Mouse (Mus musculus): ENCODE measurements around the gene Tmub2. TPM values are rescaled to one million over a fixed set of nuclear protein-coding genes. Genes with fewer than 3 reads are reported as not detected.

The Tmub2 gene
- polyA plus RNA-seq, 1 experiment from 2014 or later = 71.3 TPM

DNA sequence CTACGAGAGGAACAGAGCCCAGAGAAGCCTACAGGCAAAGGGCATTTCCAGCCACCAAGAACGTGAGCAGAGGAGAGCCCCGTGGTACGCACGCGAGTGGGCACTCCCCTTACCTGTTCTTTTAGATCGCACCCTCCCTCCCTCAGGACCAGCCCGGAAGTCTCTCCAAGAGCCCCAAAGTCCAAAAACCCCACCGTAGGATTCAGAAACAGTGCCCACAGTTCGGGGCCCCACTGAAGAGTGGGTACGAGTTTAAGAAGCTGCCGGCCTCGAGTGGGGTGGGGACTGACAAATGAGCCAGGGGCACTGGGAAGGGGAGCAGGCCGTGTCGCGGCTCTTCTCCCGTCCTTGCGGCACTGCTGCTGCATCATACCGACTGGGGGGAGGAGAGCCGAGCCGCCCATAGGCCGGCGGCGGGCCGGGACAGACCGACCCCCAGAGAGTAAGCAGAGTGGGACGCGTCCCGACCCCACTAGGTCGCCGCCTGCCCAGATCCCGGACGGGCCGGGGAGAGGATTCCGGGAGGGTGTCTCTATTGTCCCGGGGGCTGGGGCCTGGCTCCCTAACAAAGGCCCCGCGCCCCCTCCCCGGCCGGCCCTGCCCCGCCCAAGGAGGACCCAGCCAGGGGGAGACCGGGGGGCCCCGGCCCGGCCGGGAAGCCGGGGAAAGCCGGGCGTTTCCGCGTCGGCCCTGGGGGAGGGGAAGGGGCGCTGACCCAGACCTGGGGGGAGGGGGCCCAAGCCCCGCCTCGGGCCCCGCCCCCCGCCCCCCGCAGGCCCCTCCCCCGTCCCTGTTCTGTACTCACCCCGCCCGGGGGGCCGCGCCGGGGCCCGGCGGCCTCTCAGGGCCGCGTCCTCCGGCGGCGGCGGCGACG, 11.1 kb downstream of the Tmub2 start:
- peak overlapping the region; percentile 77 for H3K4me2 ChIP-seq (replicated peaks)
- 1% methylated on average over 61 of the region's 73 CpGs for WGBS
- peaks cover 24% of the 10 kb centered on the region for H3K4me1 ChIP-seq
- peak; percentile 39 for ATAC-seq (ENCODE audit: low FRiP score, low read depth)
- peak overlapping the region; percentile 93 for H3K9ac ChIP-seq
- H3K27ac ChIP-seq = peak overlapping the region; percentile 98
- peak overlapping the region; percentile 85 for H3K4me3 ChIP-seq
- no peaks in the 10 kb centered on the region for H3K27me3 ChIP-seq (replicated peaks)
- no peaks in the 10 kb centered on the region for H3K9me3 ChIP-seq
- peaks cover 39% of the 10 kb centered on the region for H3K36me3 ChIP-seq

DNA sequence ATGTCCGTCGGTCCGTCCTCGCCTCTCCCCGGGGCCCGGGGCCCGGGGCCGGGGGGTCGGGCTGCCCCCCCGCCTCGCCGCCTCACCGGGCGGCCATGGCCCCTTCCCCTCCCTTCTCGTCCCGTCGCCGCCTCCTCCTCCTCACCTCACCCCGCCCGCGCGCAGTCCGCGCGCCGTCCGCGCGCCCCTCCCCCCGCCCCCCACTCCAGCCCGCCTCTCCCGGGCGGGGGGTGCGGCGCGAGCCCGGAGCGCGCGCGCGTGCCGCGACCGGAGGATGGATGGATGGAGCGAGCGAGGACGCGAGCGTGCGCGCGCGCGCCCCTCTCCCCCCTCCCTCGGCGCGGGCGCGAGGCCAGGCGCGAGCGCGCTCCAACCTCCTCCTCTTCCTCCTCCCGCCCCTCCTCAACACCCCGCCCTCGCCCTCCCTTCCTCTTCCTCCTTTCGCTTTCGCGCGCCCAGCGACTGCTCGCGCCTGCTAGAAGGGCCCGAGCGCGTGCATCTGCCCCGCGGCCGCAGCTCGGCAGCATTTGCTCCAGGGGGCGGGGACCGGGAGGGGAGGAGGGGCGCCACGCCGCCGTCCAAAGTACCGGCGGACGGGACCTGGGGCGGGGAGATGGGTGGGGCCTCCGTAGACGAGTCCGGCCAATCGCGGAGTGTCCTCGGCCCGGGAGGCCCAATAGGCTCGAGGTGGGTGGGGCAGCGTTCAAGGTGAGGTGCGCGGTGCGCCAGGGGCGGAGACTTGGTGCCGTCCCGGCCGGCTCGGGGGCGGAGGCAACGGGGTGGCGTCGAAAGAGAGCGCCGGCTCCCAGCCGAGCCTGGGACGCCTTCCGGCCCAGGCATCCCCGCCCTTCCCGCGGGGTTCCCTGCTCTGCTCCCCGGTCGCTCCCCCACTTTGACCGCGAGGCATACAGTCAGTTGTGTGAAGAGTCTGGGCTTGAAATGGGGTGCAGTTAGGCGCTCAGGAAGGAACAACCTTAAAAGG, 12.1 kb downstream of the Tmub2 start, which contains the start of gene Atxn7l3:
Atxn7l3 (minus strand) TSS at position 141 of the 982 bp plus-strand sequence.
- Histone ChIP-seq H3K27ac (peak within 1 kb of the TSS; percentile 98), H3K27me3 (replicated peaks) (no peaks in the 10 kb centered on the region), H3K9ac (peak within 1 kb of the TSS; percentile 93), H3K9me3 (no peaks in the 10 kb centered on the region), H3K4me1 (peaks cover 24% of the 10 kb centered on the region), H3K4me3 (peak within 1 kb of the TSS; percentile 85), H3K4me2 (replicated peaks) (peak within 1 kb of the TSS; percentile 77), H3K36me3 (peaks cover 29% of the 10 kb centered on the region)
- WGBS = under 1% methylated on average over 89 of the region's 125 CpGs
- peak; percentile 92 for ATAC-seq (ENCODE audit: low FRiP score, low read depth)

DNA sequence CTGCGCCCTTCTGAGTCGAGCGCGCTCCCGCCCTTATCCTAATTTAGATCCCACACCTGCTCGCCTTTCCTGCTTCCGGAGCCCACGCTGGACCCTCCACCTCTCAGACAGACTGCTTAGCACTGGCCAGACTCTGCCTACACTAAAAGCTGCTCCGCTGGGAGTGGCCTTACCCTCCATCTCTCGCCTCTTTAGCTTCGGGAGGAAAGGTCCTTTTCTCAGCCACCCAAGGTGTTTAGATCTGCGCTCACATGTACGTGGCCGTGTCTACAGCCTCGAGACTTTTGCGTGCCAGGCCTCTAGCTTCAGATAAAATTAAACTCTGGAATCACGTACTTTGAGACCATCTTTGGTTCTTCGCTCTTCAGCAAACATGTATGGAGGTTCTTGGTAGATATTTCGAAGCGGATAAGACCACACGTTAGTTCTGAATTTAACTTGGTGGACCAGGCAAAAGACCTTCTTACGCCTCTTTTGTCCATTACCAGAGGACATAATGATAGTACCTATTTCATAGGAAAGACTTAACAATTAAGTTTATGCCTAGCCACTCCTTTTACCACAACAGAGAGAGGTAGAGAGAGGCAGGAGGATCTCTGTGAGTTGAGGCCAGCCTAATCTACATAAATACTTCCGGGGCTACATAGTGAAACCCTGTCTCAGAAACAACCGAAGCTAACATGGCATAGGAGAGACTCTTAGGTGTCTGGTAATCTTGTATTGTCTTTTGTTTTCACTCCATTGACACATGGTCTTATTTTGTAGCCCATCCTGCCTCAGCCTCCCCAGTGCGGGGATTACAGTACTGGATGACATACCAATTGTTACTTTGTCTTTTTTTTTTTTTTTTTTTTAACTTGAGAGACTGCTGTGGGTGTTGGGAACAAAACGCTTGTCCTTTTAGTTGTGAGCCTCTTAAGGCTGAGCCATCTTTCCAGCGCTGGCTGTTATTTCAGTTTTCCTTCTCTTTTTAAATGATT, 13.1 kb downstream of the Tmub2 start:
- Histone ChIP-seq H3K4me3 (peak overlapping the region; percentile 85), H3K9ac (peak overlapping the region; percentile 93), H3K4me1 (peaks cover 24% of the 10 kb centered on the region), H3K27ac (peak overlapping the region; percentile 98), H3K9me3 (no peaks in the 10 kb centered on the region), H3K4me2 (replicated peaks) (peak overlapping the region; percentile 77), H3K27me3 (replicated peaks) (no peaks in the 10 kb centered on the region), H3K36me3 (peaks cover 18% of the 10 kb centered on the region)
- WGBS = 27% methylated on average over 27 of the region's 27 CpGs
- ATAC-seq (ENCODE audit: low FRiP score, low read depth) = peak; percentile 26

DNA sequence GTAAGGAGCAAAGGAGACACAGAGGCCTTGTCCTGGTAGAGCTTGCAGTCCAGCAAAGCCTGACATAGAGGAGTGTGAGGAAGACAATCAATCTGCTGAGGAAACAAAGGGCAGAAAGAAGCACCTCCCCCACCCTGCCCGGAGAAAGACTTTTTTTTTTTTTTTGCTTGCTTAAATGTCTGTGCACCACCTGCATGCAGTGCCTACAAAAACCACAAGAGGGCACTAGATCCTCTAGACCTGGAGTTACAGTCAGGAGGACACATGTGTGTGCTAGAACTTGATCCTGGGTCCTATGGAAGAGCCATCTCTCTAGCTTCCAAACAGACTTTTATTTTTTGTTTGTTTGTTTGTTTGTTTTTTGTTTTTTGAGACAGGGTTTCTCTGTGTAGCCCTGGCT, 15.1 kb downstream of the Tmub2 start:
- Histone ChIP-seq H3K4me1 (peaks cover 15% of the 10 kb centered on the region), H3K4me2 (replicated peaks) (no peak overlapping the region), H3K27ac (no peak overlapping the region), H3K9ac (no peak overlapping the region), H3K9me3 (no peaks in the 10 kb centered on the region), H3K4me3 (no peak overlapping the region), H3K36me3 (no peaks in the 10 kb centered on the region), H3K27me3 (replicated peaks) (no peaks in the 10 kb centered on the region)
- no peak for ATAC-seq (ENCODE audit: low FRiP score, low read depth)
- 5% methylated on average over 1 of the region's 1 CpGs for WGBS

DNA sequence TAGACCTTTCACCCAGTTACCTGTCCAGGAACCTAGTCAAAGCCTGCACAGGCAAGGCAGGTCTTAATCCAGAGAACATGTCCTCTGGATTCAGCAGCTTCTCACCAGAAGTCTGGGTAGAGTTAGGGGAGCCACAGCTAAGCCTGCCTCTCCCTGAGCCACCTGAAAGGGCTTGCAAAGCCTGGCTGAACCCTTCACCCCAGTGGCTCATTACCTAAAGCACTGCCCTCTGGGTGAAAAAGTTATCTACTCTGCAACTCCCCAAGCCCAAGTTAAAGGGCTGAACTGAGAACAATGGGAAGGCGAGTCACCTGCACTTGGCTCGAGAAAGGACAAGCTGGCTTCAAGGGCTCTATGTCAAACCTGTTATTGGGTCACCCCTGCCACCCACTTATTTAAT, 19.4 kb downstream of the Tmub2 start:
- no peak overlapping the region for H3K4me3 ChIP-seq
- WGBS = 35% methylated on average over 2 of the region's 2 CpGs
- no peaks in the 10 kb centered on the region for H3K27me3 ChIP-seq (replicated peaks)
- H3K4me1 ChIP-seq = no peaks in the 10 kb centered on the region; the same call in 1 of the 2 replicates
- no peak overlapping the region for H3K4me2 ChIP-seq (replicated peaks)
- H3K9me3 ChIP-seq = no peaks in the 10 kb centered on the region
- H3K9ac ChIP-seq = no peak overlapping the region
- no peak for ATAC-seq (ENCODE audit: low FRiP score, low read depth)
- peaks cover 33% of the 10 kb centered on the region for H3K36me3 ChIP-seq
- H3K27ac ChIP-seq = no peak overlapping the region

DNA sequence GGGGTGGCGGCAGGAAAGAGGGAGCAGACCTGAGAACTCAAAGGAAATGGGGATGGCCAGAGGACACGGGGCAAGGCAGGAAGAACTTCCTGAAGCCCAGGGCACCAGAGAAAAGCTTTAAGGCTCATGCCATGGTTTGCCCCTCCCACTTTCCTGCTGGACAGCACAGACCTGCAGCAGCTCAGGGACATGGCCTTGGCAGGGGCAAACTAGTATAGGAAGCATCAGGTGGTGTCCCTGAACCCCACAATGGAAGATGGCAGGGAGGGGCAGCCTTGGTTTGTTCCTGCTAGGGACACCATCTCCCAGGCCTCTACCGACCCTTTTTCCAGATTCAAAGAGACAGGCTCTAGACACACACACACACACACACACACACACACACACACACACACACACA, 20.6 kb downstream of the Tmub2 start:
- Histone ChIP-seq H3K9me3 (no peaks in the 10 kb centered on the region), H3K4me1 (peaks cover 12% of the 10 kb centered on the region), H3K9ac (no peak overlapping the region), H3K27me3 (replicated peaks) (no peaks in the 10 kb centered on the region), H3K4me2 (replicated peaks) (no peak overlapping the region), H3K4me3 (no peak overlapping the region), H3K27ac (no peak overlapping the region), H3K36me3 (peaks cover 43% of the 10 kb centered on the region)
- no peak for ATAC-seq (ENCODE audit: low FRiP score, low read depth)
- 62% methylated on average over 2 of the region's 3 CpGs for WGBS

DNA sequence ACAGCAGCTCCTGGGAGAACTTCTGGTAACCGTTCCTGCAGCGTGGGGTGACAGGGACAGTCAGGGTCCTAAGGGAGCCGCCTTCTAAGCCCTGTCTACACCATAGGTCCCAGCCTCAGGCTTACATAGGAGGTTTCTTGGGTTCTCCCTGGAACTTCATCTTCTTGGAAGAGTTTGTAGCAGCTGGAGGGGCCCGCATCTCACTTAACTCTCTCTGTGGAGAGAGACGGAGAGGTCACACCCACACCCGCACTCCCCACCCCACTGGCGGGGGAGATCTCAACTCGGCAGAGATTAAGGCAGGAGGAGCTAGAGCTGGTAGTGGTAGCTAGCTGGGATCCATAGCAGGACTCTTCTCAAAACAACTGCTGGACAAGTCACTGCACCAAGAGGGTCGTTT, 23.4 kb downstream of the Tmub2 start:
- H3K36me3 ChIP-seq = peaks cover 70% of the 10 kb centered on the region
- no peak for ATAC-seq (ENCODE audit: low FRiP score, low read depth)

DNA sequence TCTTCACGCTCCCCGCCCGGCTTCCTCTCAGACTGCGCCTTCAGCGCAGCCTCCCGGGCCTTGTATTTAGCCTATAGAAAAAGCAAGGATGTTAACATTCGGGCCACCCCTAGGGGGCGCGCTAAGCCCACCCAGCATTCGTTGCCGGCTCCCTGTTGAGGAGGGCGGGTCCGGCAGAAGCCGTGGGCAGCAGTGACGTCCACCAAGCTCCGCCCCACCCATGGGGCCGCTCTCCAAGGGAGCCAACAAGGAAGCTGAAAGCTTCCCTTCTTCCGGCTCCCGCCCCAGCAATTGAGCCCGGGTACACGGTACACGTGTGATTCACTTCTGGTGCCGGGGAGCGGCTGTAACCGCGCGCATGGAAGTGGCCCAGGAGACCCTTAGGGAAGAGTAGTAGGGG, 24.2 kb downstream of the Tmub2 start:
- no peaks in the 10 kb centered on the region for H3K27me3 ChIP-seq (replicated peaks)
- peaks cover 79% of the 10 kb centered on the region for H3K36me3 ChIP-seq
- peak overlapping the region; percentile 15 for H3K4me3 ChIP-seq
- ATAC-seq (ENCODE audit: low FRiP score, low read depth) = peak; percentile 90
- under 1% methylated on average over 27 of the region's 27 CpGs for WGBS
- H3K4me2 ChIP-seq (replicated peaks) = peak overlapping the region; percentile 58
- H3K4me1 ChIP-seq = peaks cover 22% of the 10 kb centered on the region
- H3K9ac ChIP-seq = peak overlapping the region; percentile 30; the same call in 1 of the 2 replicates
- no peaks in the 10 kb centered on the region for H3K9me3 ChIP-seq
- H3K27ac ChIP-seq = no peak overlapping the region

More for the DNA sequence above, 23.4 kb downstream of the Tmub2 start:
- H3K4me1 ChIP-seq = peaks cover 22% of the 10 kb centered on the region
- no peaks in the 10 kb centered on the region for H3K9me3 ChIP-seq
- H3K4me2 ChIP-seq (replicated peaks) = no peak overlapping the region
- WGBS = 89% methylated on average over 9 of the region's 9 CpGs
- H3K4me3 ChIP-seq = no peak overlapping the region
- no peak overlapping the region for H3K27ac ChIP-seq
- H3K27me3 ChIP-seq (replicated peaks) = no peaks in the 10 kb centered on the region
- no peak overlapping the region for H3K9ac ChIP-seq

DNA sequence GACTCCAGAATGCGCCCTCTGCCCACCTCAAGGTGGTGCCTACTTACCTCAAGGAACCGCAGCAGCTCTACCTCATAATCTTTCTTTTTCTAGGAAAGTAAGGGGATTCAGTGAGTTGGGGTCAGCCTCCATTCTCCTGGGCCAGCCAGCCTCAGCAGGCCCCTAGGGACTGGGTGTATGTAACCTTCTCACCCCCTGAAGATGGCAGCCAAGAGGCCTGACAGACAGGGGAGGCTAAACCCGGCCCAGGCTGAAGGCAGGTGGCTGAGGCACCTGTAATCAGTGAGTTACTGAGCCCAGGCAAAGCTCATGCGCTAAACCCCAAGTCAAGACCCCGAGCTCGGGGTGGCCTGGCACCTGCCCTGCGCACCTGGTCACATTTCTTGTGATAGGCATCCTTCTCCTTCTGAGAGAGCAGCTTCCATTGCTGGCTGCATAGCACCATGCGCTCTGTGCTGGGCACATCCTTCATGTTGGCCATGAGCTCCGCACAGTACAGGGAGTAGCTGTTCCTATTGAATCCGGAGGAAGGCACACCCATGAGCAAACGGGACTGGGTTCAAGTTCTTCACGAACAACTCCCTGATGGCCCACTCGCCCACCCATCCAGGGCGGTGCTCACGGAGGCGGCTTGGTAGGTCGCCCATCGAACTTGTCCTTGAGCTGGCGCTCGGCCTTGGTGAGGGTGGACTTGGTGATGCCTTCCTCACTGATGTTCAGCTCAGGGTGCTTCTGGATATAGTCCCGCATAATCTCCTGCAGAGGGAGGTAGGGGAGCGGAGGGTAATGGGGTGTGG, 25.3 kb downstream of the Tmub2 start:
- H3K36me3 ChIP-seq = peaks cover 86% of the 10 kb centered on the region
- H3K4me3 ChIP-seq = peak overlapping the region; percentile 15; the same call in 1 of the 2 replicates
- peak overlapping the region; percentile 58 for H3K4me2 ChIP-seq (replicated peaks)
- peak overlapping the region; percentile 30; the same call in 1 of the 2 replicates for H3K9ac ChIP-seq
- H3K27ac ChIP-seq = peak overlapping the region; percentile 26; the same call in 1 of the 2 replicates
- H3K27me3 ChIP-seq (replicated peaks) = no peaks in the 10 kb centered on the region
- H3K9me3 ChIP-seq = no peaks in the 10 kb centered on the region
- peak; percentile 22; the same call in 1 of the 2 replicates for ATAC-seq (ENCODE audit: low FRiP score, low read depth)
- peaks cover 22% of the 10 kb centered on the region for H3K4me1 ChIP-seq
- WGBS = 87% methylated on average over 22 of the region's 22 CpGs

DNA sequence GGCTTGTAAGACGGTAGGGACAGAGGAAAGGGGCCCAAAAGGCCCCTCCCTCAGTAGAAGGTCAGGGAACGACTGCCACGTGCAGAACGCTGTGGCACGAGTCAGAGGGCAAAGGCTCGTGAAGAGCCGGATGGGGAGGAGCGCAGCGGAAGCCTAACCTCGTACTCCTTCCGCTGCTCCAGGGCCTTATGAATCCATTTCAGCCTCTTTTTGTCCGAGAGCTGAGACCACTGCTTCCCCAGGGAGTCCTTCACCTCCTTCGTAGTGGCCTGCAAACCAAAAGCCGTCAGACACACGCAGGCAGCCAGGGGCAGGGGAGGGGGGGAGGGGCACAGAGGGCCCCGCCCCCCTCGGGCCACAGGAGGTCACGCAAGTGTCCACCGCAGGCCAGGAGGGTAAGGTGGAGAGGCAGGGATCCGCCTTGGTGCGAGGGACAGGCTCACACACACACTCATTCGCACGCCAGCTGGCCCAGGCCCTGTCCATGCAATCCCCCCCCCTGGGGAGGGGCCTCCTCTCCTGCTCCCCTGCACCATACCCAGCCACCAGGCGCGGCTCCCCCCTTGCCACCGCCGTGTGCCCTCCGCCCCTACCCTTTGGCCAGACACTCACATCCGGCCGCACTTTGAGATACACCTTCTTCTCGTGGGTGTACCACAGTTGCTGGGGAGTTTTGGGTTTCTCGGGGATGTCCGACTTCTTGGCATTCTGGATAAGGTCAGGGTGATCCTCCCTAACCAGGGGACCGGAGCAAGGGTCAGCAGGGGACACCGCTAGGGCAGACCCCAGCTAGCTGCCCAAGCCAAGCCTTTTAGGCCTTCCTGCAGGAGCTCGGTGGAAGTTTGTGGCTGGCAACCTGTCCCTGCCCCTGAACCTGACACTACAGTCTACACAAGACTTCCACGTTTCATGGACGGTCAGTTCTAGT, 26.3 kb downstream of the Tmub2 start:
- H3K4me2 ChIP-seq (replicated peaks) = no peak overlapping the region; the same call in 1 of the 2 replicates
- WGBS = 42% methylated on average over 38 of the region's 38 CpGs
- no peak overlapping the region for H3K27ac ChIP-seq
- no peak for ATAC-seq (ENCODE audit: low FRiP score, low read depth)
- H3K4me1 ChIP-seq = peaks cover 32% of the 10 kb centered on the region
- H3K36me3 ChIP-seq = peaks cover 76% of the 10 kb centered on the region
- no peaks in the 10 kb centered on the region for H3K9me3 ChIP-seq
- H3K4me3 ChIP-seq = no peak overlapping the region
- H3K27me3 ChIP-seq (replicated peaks) = no peaks in the 10 kb centered on the region
- H3K9ac ChIP-seq = 0 out of 2 replicates have a peak overlapping the region, but pooled peaks have one; percentile 3

All from neural tube, embryonic 12.5 days (tissue).